Comparison of ENCODE assay signal across 1 mouse cellular context in genomic region chr9:102622192-102622857, GRCm38 (mm10).
TF ChIP-seq lines count a peak whose summit lies in the region.

No protein-coding gene starts in this region.

TF ChIP-seq in MEL, 35 proteins besides CTCF, POLR2A, EP300 and RAD21 (continued from another document):
- TF ChIP-seq MYC (IDR thresholded peaks at IDR 0.05; ENCODE audit: low read depth, low read length) = no peak
- TF ChIP-seq BHLHE40 (IDR thresholded peaks at IDR 0.05; ENCODE audit: borderline replicate concordance, low read depth, low read length) = no peak
- TF ChIP-seq MAX (IDR thresholded peaks at IDR 0.05; ENCODE audit: low read length) = no peak
- no peak for TF ChIP-seq ETS1 (IDR thresholded peaks at IDR 0.05; ENCODE audit: low read depth, low read length)
- no peak for TF ChIP-seq POLR2AphosphoS2 (IDR thresholded peaks at IDR 0.05; ENCODE audit: low read length)
